Mouse (Mus musculus) forebrain, embryonic 10.5 days (tissue): Measurements from ENCODE around the gene Mapk10. TPM values are rescaled to one million over a fixed set of nuclear protein-coding genes. Genes with fewer than 3 reads are reported as not detected.

ENCODE experiments used
- DNase-seq: peaks from one replicate; pipeline ENCODE4 v3.0.0-alpha.2; 2017; ENCODE audit warnings: low spot score; ENCODE audit errors: extremely low spot score
- H3K27ac ChIP-seq: fragments of 300-500 bp; sonication (generic); 2 replicates; pipeline ENCODE4 v1.5.1; 2016; ENCODE audit warnings: mild to moderate bottlenecking
- H3K27me3 ChIP-seq: fragments of 300-500 bp; sonication (generic); 2 replicates; pipeline ENCODE4 v1.6.1; 2016; ENCODE audit warnings: mild to moderate bottlenecking; ENCODE audit not compliant: poor library complexity, severe bottlenecking
- H3K36me3 ChIP-seq: fragments of 300-500 bp; sonication (generic); replicated peaks from 2 replicates; pipeline ENCODE4 v1.6.1; 2016; ENCODE audit warnings: mild to moderate bottlenecking, moderate library complexity
- H3K4me1 ChIP-seq: fragments of 300-500 bp; sonication (generic); 2 replicates; pipeline ENCODE4 v1.6.1; 2016
- H3K4me3 ChIP-seq: fragments of 300-500 bp; sonication (generic); 2 replicates; pipeline ENCODE4 v1.5.1; 2016; ENCODE audit warnings: mild to moderate bottlenecking, moderate library complexity
- H3K9me3 ChIP-seq: fragments of 300-500 bp; sonication (generic); 2 replicates; pipeline ENCODE4 v1.6.1; 2016; ENCODE audit warnings: mild to moderate bottlenecking, moderate library complexity
- WGBS: fragments of 180-500 bp; shearing (Covaris S2); methylation state at CpG from one replicate; pipeline ENCODE4 v1.1.7; 2016; 5-methylcytosine and 5-hydroxymethylcytosine counted together
- polyA plus RNA-seq: library from polyadenylated mRNA; unstranded; fragments of >200 nt; fragmentation: Nextera tagmentation; extraction: Ambion mirVana; gene quantifications from 2 replicates; pipeline ENCODE4 v1.2.1, GENCODE M21; 2016

Gene Mapk10
- polyA plus RNA-seq, result 7.7 TPM in 2 replicates

- peaks cover 27% of the 10 kb centered on the region for H3K4me1 ChIP-seq
- H3K9me3 ChIP-seq, result peaks cover 7% of the 10 kb centered on the region; the same call in 1 of the 2 replicates
- 9% methylated on average over 16 of the region's 16 CpGs for WGBS
- H3K36me3 ChIP-seq, result no peaks in the 10 kb centered on the region
- peak within 1 kb of the TSS; percentile 48 for H3K4me3 ChIP-seq
- peaks cover 6% of the 10 kb centered on the region; the same call in 1 of the 2 replicates for H3K27me3 ChIP-seq
- peak within 1 kb of the TSS; percentile 84 for H3K27ac ChIP-seq
- DNase-seq, result peak; percentile 76
These were observed at the start of gene Mapk10 for GRCm38 (mm10) chr5:103211101-103211848. Gene Mapk10, minus strand, starts transcription at chr5:103211334.

GRCm38 (mm10) chr5:103256144-103256543 is 45.0 kb upstream of the Mapk10 start:
- H3K9me3 ChIP-seq, result no peaks in the 10 kb centered on the region
- no peak overlapping the region for H3K4me3 ChIP-seq
- WGBS, result 89% methylated on average over 5 of the region's 5 CpGs
- no peaks in the 10 kb centered on the region for H3K4me1 ChIP-seq
- no peaks in the 10 kb centered on the region for H3K36me3 ChIP-seq
- no peak for DNase-seq
- H3K27me3 ChIP-seq, result no peaks in the 10 kb centered on the region
- H3K27ac ChIP-seq, result no peak overlapping the region

GRCm38 (mm10) chr5:103242430-103242829 is 31.3 kb upstream of the Mapk10 start:
- Histone ChIP-seq H3K4me1 (no peaks in the 10 kb centered on the region), H3K27ac (no peak overlapping the region), H3K36me3 (no peaks in the 10 kb centered on the region), H3K4me3 (no peak overlapping the region), H3K9me3 (peaks cover 10% of the 10 kb centered on the region; the same call in 1 of the 2 replicates), H3K27me3 (no peaks in the 10 kb centered on the region)
- WGBS, result 77% methylated on average over 1 of the region's 1 CpGs
- no peak for DNase-seq

GRCm38 (mm10) chr5:103231822-103232221 is 20.7 kb upstream of the Mapk10 start:
- WGBS, result 86% methylated on average over 4 of the region's 4 CpGs

GRCm38 (mm10) chr5:103230334-103230733 is 19.2 kb upstream of the Mapk10 start:
- Histone ChIP-seq H3K9me3 (no peaks in the 10 kb centered on the region), H3K27ac (no peak overlapping the region), H3K36me3 (no peaks in the 10 kb centered on the region), H3K4me3 (no peak overlapping the region), H3K4me1 (no peaks in the 10 kb centered on the region), H3K27me3 (no peaks in the 10 kb centered on the region)
- WGBS, result 94% methylated on average over 5 of the region's 5 CpGs
- DNase-seq, result no peak

More at GRCm38 (mm10) chr5:103231822-103232221, 20.7 kb upstream of the Mapk10 start:
- H3K4me1 ChIP-seq, result no peaks in the 10 kb centered on the region
- no peak for DNase-seq
- H3K27me3 ChIP-seq, result no peaks in the 10 kb centered on the region
- no peak overlapping the region for H3K4me3 ChIP-seq
- H3K36me3 ChIP-seq, result no peaks in the 10 kb centered on the region
- no peaks in the 10 kb centered on the region for H3K9me3 ChIP-seq
- no peak overlapping the region for H3K27ac ChIP-seq

- no peaks in the 10 kb centered on the region for H3K4me1 ChIP-seq
- H3K27ac ChIP-seq, result no peak overlapping the region
- 83% methylated on average over 3 of the region's 3 CpGs for WGBS
- H3K9me3 ChIP-seq, result no peaks in the 10 kb centered on the region
- no peaks in the 10 kb centered on the region for H3K36me3 ChIP-seq
- DNase-seq, result no peak
- H3K27me3 ChIP-seq, result no peaks in the 10 kb centered on the region
- no peak overlapping the region for H3K4me3 ChIP-seq
These were observed 18.2 kb upstream of the Mapk10 start for GRCm38 (mm10) chr5:103229321-103229720.

- no peak overlapping the region for H3K4me3 ChIP-seq
- H3K36me3 ChIP-seq, result no peaks in the 10 kb centered on the region
- no peaks in the 10 kb centered on the region for H3K9me3 ChIP-seq
- no peaks in the 10 kb centered on the region for H3K4me1 ChIP-seq
- H3K27me3 ChIP-seq, result no peaks in the 10 kb centered on the region
- no peak overlapping the region for H3K27ac ChIP-seq
- DNase-seq, result no peak
- whole genome bisulfite sequencing, result 67% methylated on average over 2 of the region's 2 CpGs
These were observed 10.9 kb upstream of the Mapk10 start for GRCm38 (mm10) chr5:103221997-103222396.

- peaks cover 6% of the 10 kb centered on the region; the same call in 1 of the 2 replicates for H3K27me3 ChIP-seq
- no peaks in the 10 kb centered on the region for H3K36me3 ChIP-seq
- peaks cover 6% of the 10 kb centered on the region; the same call in 1 of the 2 replicates for H3K9me3 ChIP-seq
- DNase-seq, result peak; percentile 18
- H3K4me1 ChIP-seq, result peaks cover 27% of the 10 kb centered on the region
- peak overlapping the region; percentile 48 for H3K4me3 ChIP-seq
- 15% methylated on average over 6 of the region's 6 CpGs for WGBS
- H3K27ac ChIP-seq, result peak overlapping the region; percentile 84
These were observed 490 bp downstream of the Mapk10 start for GRCm38 (mm10) chr5:103210644-103211043.

GRCm38 (mm10) chr5:103210018-103210417 is 1.1 kb downstream of the Mapk10 start:
- DNase-seq, result no peak
- Histone ChIP-seq H3K4me1 (peaks cover 27% of the 10 kb centered on the region), H3K36me3 (no peaks in the 10 kb centered on the region), H3K4me3 (peak overlapping the region; percentile 48; the same call in 1 of the 2 replicates), H3K27ac (no peak overlapping the region), H3K27me3 (peaks cover 6% of the 10 kb centered on the region; the same call in 1 of the 2 replicates), H3K9me3 (peaks cover 3% of the 10 kb centered on the region; the same call in 1 of the 2 replicates)
- WGBS, result 49% methylated on average over 3 of the region's 3 CpGs

GRCm38 (mm10) chr5:103209486-103209885 is 1.6 kb downstream of the Mapk10 start:
- Histone ChIP-seq H3K36me3 (no peaks in the 10 kb centered on the region), H3K27me3 (peaks cover 6% of the 10 kb centered on the region; the same call in 1 of the 2 replicates), H3K4me3 (peak overlapping the region; percentile 8; the same call in 1 of the 2 replicates), H3K27ac (no peak overlapping the region), H3K4me1 (peaks cover 27% of the 10 kb centered on the region), H3K9me3 (0 out of 2 replicates have a peak, but pooled peaks cover under 1% of the 10 kb centered on the region)
- 75% methylated on average over 6 of the region's 6 CpGs for WGBS
- no peak for DNase-seq

GRCm38 (mm10) chr5:103208869-103209268 is 2.3 kb downstream of the Mapk10 start:
- no peak for DNase-seq

GRCm38 (mm10) chr5:103208021-103208511 is 3.1 kb downstream of the Mapk10 start:
- 86% methylated on average over 10 of the region's 10 CpGs for WGBS
- H3K9me3 ChIP-seq, result no peaks in the 10 kb centered on the region
- no peak overlapping the region for H3K4me3 ChIP-seq
- H3K4me1 ChIP-seq, result peaks cover 27% of the 10 kb centered on the region
- no peaks in the 10 kb centered on the region for H3K36me3 ChIP-seq
- H3K27me3 ChIP-seq, result peaks cover 6% of the 10 kb centered on the region; the same call in 1 of the 2 replicates
- H3K27ac ChIP-seq, result no peak overlapping the region
- DNase-seq, result no peak

More at GRCm38 (mm10) chr5:103208869-103209268, 2.3 kb downstream of the Mapk10 start:
- Histone ChIP-seq H3K4me1 (peaks cover 27% of the 10 kb centered on the region), H3K4me3 (no peak overlapping the region), H3K27me3 (peaks cover 6% of the 10 kb centered on the region; the same call in 1 of the 2 replicates), H3K36me3 (no peaks in the 10 kb centered on the region), H3K27ac (no peak overlapping the region), H3K9me3 (no peaks in the 10 kb centered on the region)
- WGBS, result 60% methylated on average over 8 of the region's 8 CpGs

GRCm38 (mm10) chr5:103197796-103198325 is 13.3 kb downstream of the Mapk10 start:
- Histone ChIP-seq H3K27me3 (no peaks in the 10 kb centered on the region), H3K4me1 (0 out of 2 replicates have a peak, but pooled peaks cover 6% of the 10 kb centered on the region), H3K4me3 (no peak overlapping the region), H3K9me3 (no peaks in the 10 kb centered on the region), H3K27ac (no peak overlapping the region), H3K36me3 (no peaks in the 10 kb centered on the region)
- 78% methylated on average over 2 of the region's 2 CpGs for WGBS
- DNase-seq, result no peak
